Mouse (Mus musculus): Measurements from ENCODE around the gene Rcn3. TPM values are rescaled to one million over a fixed set of nuclear protein-coding genes. Genes with fewer than 3 reads are reported as not detected.
A peak's percentile ranks its signal among the peaks of the same experiment; 100 is the strongest.
"Not testable (repeated sequence)": the region's sequence is repeated elsewhere in the genome, so short reads cannot be mapped to it uniquely, and the experiment has no call there.

The Rcn3 gene
- polyA plus RNA-seq, 1 experiment, result 172 TPM

DNA sequence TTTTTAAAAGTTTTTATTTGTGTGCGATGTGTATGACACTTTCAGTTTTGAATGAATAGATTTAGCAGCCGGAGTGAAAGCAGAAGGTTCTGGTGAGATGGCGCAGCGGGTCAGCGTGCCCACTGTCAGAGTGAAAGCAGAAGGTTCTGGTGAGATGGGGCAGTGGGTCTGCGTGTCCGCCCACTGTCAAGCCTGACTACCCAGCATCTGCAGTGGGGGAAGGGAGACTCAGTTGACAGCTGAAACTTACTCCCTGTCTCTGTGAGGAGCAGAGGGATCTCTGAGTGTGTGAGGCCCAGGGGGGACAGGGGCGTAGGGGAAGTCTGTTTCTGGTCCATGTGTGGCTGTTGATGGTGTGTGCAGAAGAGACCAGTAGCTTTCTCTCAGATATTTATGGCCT, 25.5 kb upstream of the Rcn3 start:
- DNase-seq, result no peak
- Histone ChIP-seq H3K4me3 (replicated peaks; ENCODE audit: extremely low read depth, low read depth, low read length) (no peak overlapping the region), H3K4me1 (ENCODE audit: control insufficient read depth, insufficient read depth, low read length) (peaks cover 6% of the 10 kb centered on the region; the same call in 1 of the 2 replicates)
- WGBS, result 77% methylated on average over 8 of the region's 8 CpGs
- TF ChIP-seq POLR2A (IDR thresholded peaks at IDR 0.05; ENCODE audit: borderline replicate concordance, extremely low read depth, low read depth, low read length) (no peak), CTCF (IDR thresholded peaks at IDR 0.05; ENCODE audit: insufficient read depth, low read length) (no peak)

DNA sequence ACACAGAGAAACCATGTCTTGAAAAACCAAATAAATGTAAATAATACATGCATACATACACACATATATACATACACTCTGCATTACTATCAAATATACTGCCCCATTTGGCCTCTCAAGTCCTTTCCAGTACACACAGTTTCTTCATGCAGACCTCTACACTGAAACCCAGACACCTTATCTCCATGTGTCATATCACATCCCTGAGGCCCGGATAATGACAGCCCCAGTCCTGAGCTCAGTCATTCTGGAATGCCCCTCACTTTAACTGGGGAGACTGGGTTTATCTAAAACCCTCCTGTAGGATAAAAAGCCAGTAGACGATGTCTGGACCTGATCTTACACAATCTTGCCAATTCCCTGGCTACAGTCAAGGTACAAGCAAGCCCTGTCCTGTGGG, 21.5 kb upstream of the Rcn3 start:
- TF ChIP-seq POLR2A (IDR thresholded peaks at IDR 0.05; ENCODE audit: borderline replicate concordance, extremely low read depth, low read depth, low read length), result no peak
- TF ChIP-seq CTCF (IDR thresholded peaks at IDR 0.05; ENCODE audit: insufficient read depth, low read length), result no peak
- 80% methylated on average over 2 of the region's 2 CpGs for WGBS
- Histone ChIP-seq H3K4me3 (replicated peaks; ENCODE audit: extremely low read depth, low read depth, low read length) (no peak overlapping the region), H3K4me1 (ENCODE audit: control insufficient read depth, insufficient read depth, low read length) (no peaks in the 10 kb centered on the region)
- no peak for DNase-seq

DNA sequence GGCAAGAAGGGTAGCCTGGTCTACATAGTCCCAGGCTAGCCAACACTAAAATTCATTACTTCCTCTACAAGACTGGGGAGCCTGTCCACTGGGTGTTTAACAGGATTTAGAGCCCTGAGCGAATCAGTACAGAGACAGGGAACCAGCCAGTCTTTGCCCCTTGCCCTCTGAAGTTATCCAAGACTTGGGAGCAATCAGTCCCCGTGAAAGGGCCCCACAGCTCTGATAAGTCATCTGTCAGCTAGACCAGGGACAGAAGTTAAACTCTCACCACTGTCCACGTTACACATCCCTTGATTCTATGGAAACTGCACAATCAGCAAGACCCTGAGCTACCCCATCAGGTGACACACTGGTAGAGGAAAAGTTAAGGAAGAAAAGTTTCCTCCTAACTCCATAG, 20.5 kb upstream of the Rcn3 start:
- DNase-seq, result no peak
- 55% methylated on average over 3 of the region's 3 CpGs for WGBS
- Histone ChIP-seq H3K4me3 (replicated peaks; ENCODE audit: extremely low read depth, low read depth, low read length) (no peak overlapping the region), H3K4me1 (ENCODE audit: control insufficient read depth, insufficient read depth, low read length) (no peaks in the 10 kb centered on the region)
- TF ChIP-seq CTCF (IDR thresholded peaks at IDR 0.05; ENCODE audit: insufficient read depth, low read length) (no peak), POLR2A (IDR thresholded peaks at IDR 0.05; ENCODE audit: borderline replicate concordance, extremely low read depth, low read depth, low read length) (no peak)

DNA sequence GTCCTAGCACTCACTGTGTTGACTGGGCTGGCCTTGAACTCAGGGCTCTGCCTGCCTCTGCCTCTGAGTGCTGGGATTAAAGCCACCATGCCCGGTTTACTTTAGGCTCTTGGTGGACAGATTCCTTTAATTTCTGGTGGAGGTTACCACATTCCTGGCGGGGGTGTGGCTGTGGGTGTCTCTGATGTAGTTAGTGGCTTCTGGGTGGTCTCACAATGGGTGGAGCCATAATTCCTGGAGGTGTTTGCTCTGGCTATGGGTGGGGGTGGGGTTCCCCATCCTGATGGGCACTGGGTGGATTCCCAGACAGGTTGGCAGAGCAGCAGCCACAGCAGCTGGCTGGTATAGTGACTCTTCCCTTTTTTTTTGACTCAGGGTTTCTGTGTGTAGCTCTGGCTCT, 19.9 kb upstream of the Rcn3 start:
- Histone ChIP-seq H3K4me3 (replicated peaks; ENCODE audit: extremely low read depth, low read depth, low read length) (no peak overlapping the region), H3K4me1 (ENCODE audit: control insufficient read depth, insufficient read depth, low read length) (no peaks in the 10 kb centered on the region)
- no peak for TF ChIP-seq POLR2A (IDR thresholded peaks at IDR 0.05; ENCODE audit: borderline replicate concordance, extremely low read depth, low read depth, low read length)
- TF ChIP-seq CTCF (IDR thresholded peaks at IDR 0.05; ENCODE audit: insufficient read depth, low read length), result no peak
- 40% methylated on average over 2 of the region's 2 CpGs for WGBS
- DNase-seq, result no peak

DNA sequence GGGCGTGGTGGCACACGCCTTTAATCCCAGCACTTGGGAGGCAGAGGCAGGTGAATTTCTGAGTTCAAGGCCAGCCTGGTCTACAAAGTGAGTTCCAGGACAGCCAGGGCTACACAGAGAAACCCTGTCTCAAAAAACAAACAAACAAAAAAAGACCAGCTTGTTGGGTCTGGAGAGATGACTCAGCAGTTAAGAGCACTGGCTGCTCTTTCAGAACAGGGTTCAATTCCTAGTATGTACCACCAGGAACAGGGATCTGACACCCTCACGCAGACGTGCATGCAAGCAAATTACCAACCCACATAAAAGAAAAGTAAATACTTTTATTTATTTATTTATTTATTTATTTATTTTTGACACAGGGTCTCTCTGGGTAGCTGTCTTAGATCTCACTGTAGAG, 18.1 kb upstream of the Rcn3 start:
- H3K4me1 ChIP-seq (ENCODE audit: control insufficient read depth, insufficient read depth, low read length); H3K4me3 ChIP-seq (replicated peaks; ENCODE audit: extremely low read depth, low read depth, low read length); DNase-seq: not testable (repeated sequence)
- 83% methylated on average over 4 of the region's 4 CpGs for WGBS

- H3K4me1 ChIP-seq (ENCODE audit: control insufficient read depth, insufficient read depth, low read length), result peaks cover 7% of the 10 kb centered on the region
- no peak for TF ChIP-seq CTCF (IDR thresholded peaks at IDR 0.05; ENCODE audit: insufficient read depth, low read length)
- TF ChIP-seq POLR2A (IDR thresholded peaks at IDR 0.05; ENCODE audit: borderline replicate concordance, extremely low read depth, low read depth, low read length), result no peak
- DNase-seq, result no peak
- 60% methylated on average over 5 of the region's 5 CpGs for WGBS
- no peak overlapping the region for H3K4me3 ChIP-seq (replicated peaks; ENCODE audit: extremely low read depth, low read depth, low read length)
Observed at GRCm38 (mm10) chr7:45107052-45107645, 15.1 kb upstream of the Rcn3 start.

DNA sequence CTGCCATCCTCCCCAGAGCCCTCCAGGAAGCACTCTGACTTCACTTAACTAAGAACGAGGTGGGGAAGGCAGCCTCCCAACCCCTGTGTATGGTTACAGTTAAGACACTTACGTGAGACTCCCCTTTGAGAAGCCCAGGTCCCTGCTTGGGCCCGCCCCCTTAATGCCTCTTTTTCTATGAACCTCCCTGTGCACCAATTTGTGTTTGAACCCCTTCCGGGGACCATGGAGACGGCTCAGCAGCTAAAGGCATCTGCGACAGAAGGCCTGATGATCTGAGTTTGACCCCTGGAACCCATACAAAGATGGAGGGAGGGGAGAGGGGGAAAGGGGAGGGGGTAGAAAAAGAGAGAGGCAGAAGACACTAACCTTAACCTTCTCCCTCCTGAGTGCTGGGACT, 14.4 kb upstream of the Rcn3 start:
- Histone ChIP-seq H3K4me1 (ENCODE audit: control insufficient read depth, insufficient read depth, low read length) (peaks cover 7% of the 10 kb centered on the region), H3K4me3 (replicated peaks; ENCODE audit: extremely low read depth, low read depth, low read length) (no peak overlapping the region)
- TF ChIP-seq POLR2A (IDR thresholded peaks at IDR 0.05; ENCODE audit: borderline replicate concordance, extremely low read depth, low read depth, low read length) (no peak), CTCF (IDR thresholded peaks at IDR 0.05; ENCODE audit: insufficient read depth, low read length) (no peak)
- 78% methylated on average over 6 of the region's 6 CpGs for WGBS
- no peak for DNase-seq

GRCm38 (mm10) chr7:45105491-45105890, 13.5 kb upstream of the Rcn3 start:
- no peak overlapping the region for H3K4me3 ChIP-seq (replicated peaks; ENCODE audit: extremely low read depth, low read depth, low read length)
- WGBS, result 72% methylated on average over 8 of the region's 8 CpGs
- TF ChIP-seq POLR2A (IDR thresholded peaks at IDR 0.05; ENCODE audit: borderline replicate concordance, extremely low read depth, low read depth, low read length) (no peak), CTCF (IDR thresholded peaks at IDR 0.05; ENCODE audit: insufficient read depth, low read length) (no peak)
- peaks cover 7% of the 10 kb centered on the region for H3K4me1 ChIP-seq (ENCODE audit: control insufficient read depth, insufficient read depth, low read length)
- DNase-seq, result no peak

- 71% methylated on average over 5 of the region's 5 CpGs for WGBS
- Histone ChIP-seq H3K4me3 (replicated peaks; ENCODE audit: extremely low read depth, low read depth, low read length) (no peak overlapping the region), H3K4me1 (ENCODE audit: control insufficient read depth, insufficient read depth, low read length) (peaks cover 7% of the 10 kb centered on the region)
- TF ChIP-seq POLR2A (IDR thresholded peaks at IDR 0.05; ENCODE audit: borderline replicate concordance, extremely low read depth, low read depth, low read length) (no peak), CTCF (IDR thresholded peaks at IDR 0.05; ENCODE audit: insufficient read depth, low read length) (no peak)
- DNase-seq, result no peak
Observed at GRCm38 (mm10) chr7:45104941-45105340, 12.9 kb upstream of the Rcn3 start.

- DNase-seq, result peak; percentile 93
- TF ChIP-seq POLR2A (IDR thresholded peaks at IDR 0.05; ENCODE audit: borderline replicate concordance, extremely low read depth, low read depth, low read length) (peak; percentile 85; the same call in 1 of the 2 replicates), CTCF (IDR thresholded peaks at IDR 0.05; ENCODE audit: insufficient read depth, low read length) (no peak)
- peak within 1 kb of the TSS; percentile 70 for H3K4me3 ChIP-seq (replicated peaks; ENCODE audit: extremely low read depth, low read depth, low read length)
- H3K4me1 ChIP-seq (ENCODE audit: control insufficient read depth, insufficient read depth, low read length), result peaks cover 7% of the 10 kb centered on the region
- 7% methylated on average over 7 of the region's 7 CpGs for WGBS
Observed at GRCm38 (mm10) chr7:45103652-45104180, 11.7 kb upstream of the Rcn3 start, which contains the start of gene Fcgrt. Gene Fcgrt, minus strand, starts transcription at chr7:45103851.

All from lung, adult 2 months (tissue).